Mouse (Mus musculus) lung, embryonic 15.5 days (tissue): ENCODE measurements around the gene Repin1. TPM values are rescaled to one million over a fixed set of nuclear protein-coding genes. Genes with fewer than 3 reads are reported as not detected.

ENCODE experiments used
- ATAC-seq: fragments of 200-750 bp; cut with Nextera tagmentation; 2 replicates; pipeline ENCODE4 v1.8.0; 2017; ENCODE audit warnings: moderate number of reproducible peaks, borderline replicate concordance; ENCODE audit not compliant: low FRiP score, low TSS enrichment; ENCODE audit errors: extremely low read depth
- H3K27ac ChIP-seq: fragments of 300-500 bp; sonication (generic); 2 replicates; pipeline ENCODE4 v1.5.1; 2015; ENCODE audit warnings: moderate library complexity, mild to moderate bottlenecking, inconsistent platforms
- H3K27me3 ChIP-seq: fragments of 300-500 bp; sonication (generic); 2 replicates; pipeline ENCODE4 v1.6.1; 2015; ENCODE audit warnings: inconsistent platforms
- H3K36me3 ChIP-seq: fragments of 300-500 bp; sonication (generic); 2 replicates; pipeline ENCODE4 v1.6.1; 2015; ENCODE audit warnings: inconsistent platforms
- H3K4me1 ChIP-seq: fragments of 300-500 bp; sonication (generic); 2 replicates; pipeline ENCODE4 v1.6.1; 2015; ENCODE audit warnings: inconsistent platforms
- H3K4me2 ChIP-seq: fragments of 300-500 bp; sonication (generic); 2 replicates; pipeline ENCODE4 v1.6.1; 2015; ENCODE audit warnings: inconsistent platforms, mild to moderate bottlenecking, moderate library complexity
- H3K4me3 ChIP-seq: fragments of 300-500 bp; sonication (generic); 2 replicates; pipeline ENCODE4 v1.5.1; 2015; ENCODE audit warnings: mild to moderate bottlenecking, inconsistent platforms
- H3K9ac ChIP-seq: fragments of 300-500 bp; sonication (generic); 2 replicates; pipeline ENCODE4 v1.6.1; 2015; ENCODE audit warnings: inconsistent platforms
- H3K9me3 ChIP-seq: fragments of 300-500 bp; sonication (generic); 2 replicates; pipeline ENCODE4 v1.6.1; 2016; ENCODE audit warnings: inconsistent platforms
- WGBS: fragments of 180-500 bp; shearing (Covaris S2); methylation state at CpG from one replicate; pipeline ENCODE4 v1.1.7; 2015; 5-methylcytosine and 5-hydroxymethylcytosine counted together
- polyA plus RNA-seq: library from polyadenylated mRNA; unstranded; fragments of >200 nt; fragmentation: Nextera tagmentation; extraction: Ambion mirVana; gene quantifications from 2 replicates; pipeline ENCODE4 v1.2.1, GENCODE M21; 2015

The Repin1 gene
- polyA plus RNA-seq, 1 experiment from 2014 or later = 30.9 TPM

- ATAC-seq = no peak
- H3K9me3 ChIP-seq = no peaks in the 10 kb centered on the region
- H3K27me3 ChIP-seq = no peaks in the 10 kb centered on the region
- H3K4me1 ChIP-seq = peaks cover 22% of the 10 kb centered on the region
- H3K4me2 ChIP-seq = no peak overlapping the region
- H3K4me3 ChIP-seq = no peak overlapping the region
- H3K9ac ChIP-seq = no peak overlapping the region
- H3K36me3 ChIP-seq = no peaks in the 10 kb centered on the region
- no peak overlapping the region for H3K27ac ChIP-seq
- 74% methylated on average over 4 of the region's 4 CpGs for WGBS
These were observed 27.9 kb upstream of the Repin1 start for GRCm38 (mm10) chr6:48565693-48566310.

- no peaks in the 10 kb centered on the region for H3K36me3 ChIP-seq
- H3K4me3 ChIP-seq = no peak overlapping the region
- H3K27me3 ChIP-seq = no peaks in the 10 kb centered on the region
- H3K9me3 ChIP-seq = no peaks in the 10 kb centered on the region
- peak; percentile 43; the same call in 1 of the 2 replicates for ATAC-seq
- H3K27ac ChIP-seq = no peak overlapping the region
- H3K4me1 ChIP-seq = peaks cover 26% of the 10 kb centered on the region
- WGBS = 24% methylated on average over 5 of the region's 5 CpGs
- no peak overlapping the region for H3K4me2 ChIP-seq
- no peak overlapping the region for H3K9ac ChIP-seq
These were observed 27.4 kb upstream of the Repin1 start for GRCm38 (mm10) chr6:48566312-48566711.

- no peaks in the 10 kb centered on the region for H3K9me3 ChIP-seq
- no peaks in the 10 kb centered on the region for H3K36me3 ChIP-seq
- H3K4me1 ChIP-seq = peaks cover 44% of the 10 kb centered on the region
- H3K4me2 ChIP-seq = peak overlapping the region; percentile 21; the same call in 1 of the 2 replicates
- H3K4me3 ChIP-seq = no peak overlapping the region
- H3K27ac ChIP-seq = no peak overlapping the region
- 57% methylated on average over 21 of the region's 21 CpGs for WGBS
- ATAC-seq = peak; percentile 31
- H3K9ac ChIP-seq = no peak overlapping the region
- H3K27me3 ChIP-seq = no peaks in the 10 kb centered on the region
These were observed 25.4 kb upstream of the Repin1 start for GRCm38 (mm10) chr6:48568036-48568984.

- Histone ChIP-seq H3K27me3 (no peaks in the 10 kb centered on the region), H3K36me3 (no peaks in the 10 kb centered on the region), H3K9ac (no peak overlapping the region), H3K27ac (no peak overlapping the region), H3K4me2 (no peak overlapping the region), H3K4me3 (no peak overlapping the region), H3K9me3 (no peaks in the 10 kb centered on the region), H3K4me1 (peaks cover 44% of the 10 kb centered on the region)
- WGBS = 62% methylated on average over 8 of the region's 8 CpGs
- ATAC-seq = no peak
These were observed 24.4 kb upstream of the Repin1 start for GRCm38 (mm10) chr6:48569065-48569807.

- peak overlapping the region; percentile 78 for H3K27ac ChIP-seq
- peak overlapping the region; percentile 46 for H3K4me2 ChIP-seq
- H3K9me3 ChIP-seq = no peaks in the 10 kb centered on the region
- ATAC-seq = no peak
- WGBS = 85% methylated on average over 5 of the region's 5 CpGs
- H3K9ac ChIP-seq = no peak overlapping the region
- no peaks in the 10 kb centered on the region for H3K27me3 ChIP-seq
- H3K36me3 ChIP-seq = no peaks in the 10 kb centered on the region
- H3K4me3 ChIP-seq = peak overlapping the region; percentile 13
- H3K4me1 ChIP-seq = peaks cover 34% of the 10 kb centered on the region
These were observed 21.7 kb upstream of the Repin1 start for GRCm38 (mm10) chr6:48572014-48572413.

GRCm38 (mm10) chr6:48572572-48573061 lies 21.1 kb upstream of the Repin1 start, which contains the start of gene Rarres2:
Rarres2 (minus strand) TSS chr6:48572789.
- H3K4me1 ChIP-seq = peaks cover 34% of the 10 kb centered on the region
- H3K27ac ChIP-seq = peak within 1 kb of the TSS; percentile 78
- peak; percentile 81 for ATAC-seq
- peak within 1 kb of the TSS; percentile 13 for H3K4me3 ChIP-seq
- H3K9me3 ChIP-seq = no peaks in the 10 kb centered on the region
- H3K27me3 ChIP-seq = no peaks in the 10 kb centered on the region
- H3K4me2 ChIP-seq = peak within 1 kb of the TSS; percentile 46
- no peak within 1 kb of the TSS for H3K9ac ChIP-seq
- H3K36me3 ChIP-seq = no peaks in the 10 kb centered on the region
- 18% methylated on average over 6 of the region's 6 CpGs for WGBS

- no peak for ATAC-seq
- 38% methylated on average over 10 of the region's 10 CpGs for WGBS
- H3K9me3 ChIP-seq = no peaks in the 10 kb centered on the region
- H3K4me1 ChIP-seq = peaks cover 36% of the 10 kb centered on the region
- H3K27me3 ChIP-seq = no peaks in the 10 kb centered on the region
- H3K9ac ChIP-seq = no peak overlapping the region
- no peaks in the 10 kb centered on the region for H3K36me3 ChIP-seq
- H3K4me3 ChIP-seq = no peak overlapping the region
- peak overlapping the region; percentile 21; the same call in 1 of the 2 replicates for H3K27ac ChIP-seq
- H3K4me2 ChIP-seq = no peak overlapping the region
These were observed 20.4 kb upstream of the Repin1 start for GRCm38 (mm10) chr6:48573280-48573679.

- no peaks in the 10 kb centered on the region for H3K36me3 ChIP-seq
- WGBS = 60% methylated on average over 3 of the region's 3 CpGs
- no peak overlapping the region for H3K9ac ChIP-seq
- H3K4me3 ChIP-seq = no peak overlapping the region
- no peak overlapping the region for H3K4me2 ChIP-seq
- no peak for ATAC-seq
- no peaks in the 10 kb centered on the region for H3K27me3 ChIP-seq
- no peak overlapping the region for H3K27ac ChIP-seq
- H3K9me3 ChIP-seq = no peaks in the 10 kb centered on the region
- H3K4me1 ChIP-seq = peaks cover 32% of the 10 kb centered on the region; the same call in 1 of the 2 replicates
These were observed 19.7 kb upstream of the Repin1 start for GRCm38 (mm10) chr6:48573981-48574380.

GRCm38 (mm10) chr6:48578736-48579135 lies 14.9 kb upstream of the Repin1 start:
- Histone ChIP-seq H3K9ac (no peak overlapping the region), H3K4me2 (no peak overlapping the region), H3K27me3 (no peaks in the 10 kb centered on the region), H3K9me3 (no peaks in the 10 kb centered on the region), H3K27ac (peak overlapping the region; percentile 82), H3K36me3 (no peaks in the 10 kb centered on the region), H3K4me3 (no peak overlapping the region), H3K4me1 (peaks cover 11% of the 10 kb centered on the region; the same call in 1 of the 2 replicates)
- ATAC-seq = no peak
- WGBS = 28% methylated on average over 5 of the region's 5 CpGs

GRCm38 (mm10) chr6:48579215-48579648 lies 14.5 kb upstream of the Repin1 start:
- Histone ChIP-seq H3K4me1 (peaks cover 11% of the 10 kb centered on the region; the same call in 1 of the 2 replicates), H3K27me3 (no peaks in the 10 kb centered on the region), H3K9ac (no peak overlapping the region), H3K36me3 (no peaks in the 10 kb centered on the region), H3K4me2 (peak overlapping the region; percentile 39), H3K4me3 (no peak overlapping the region), H3K9me3 (no peaks in the 10 kb centered on the region), H3K27ac (peak overlapping the region; percentile 82)
- peak; percentile 88 for ATAC-seq
- WGBS = 16% methylated on average over 5 of the region's 5 CpGs

GRCm38 (mm10) chr6:48581257-48581656 lies 12.4 kb upstream of the Repin1 start:
- 41% methylated on average over 3 of the region's 3 CpGs for WGBS

More at GRCm38 (mm10) chr6:48581257-48581656, 12.4 kb upstream of the Repin1 start:
- H3K36me3 ChIP-seq = no peaks in the 10 kb centered on the region
- H3K4me2 ChIP-seq = no peak overlapping the region
- no peaks in the 10 kb centered on the region for H3K27me3 ChIP-seq
- H3K27ac ChIP-seq = no peak overlapping the region
- H3K4me1 ChIP-seq = peaks cover 11% of the 10 kb centered on the region; the same call in 1 of the 2 replicates
- H3K4me3 ChIP-seq = no peak overlapping the region
- no peak for ATAC-seq
- no peak overlapping the region for H3K9ac ChIP-seq
- H3K9me3 ChIP-seq = no peaks in the 10 kb centered on the region
